Mouse (Mus musculus) left cerebral cortex, adult 2 months (tissue): ENCODE measurements around the gene Tmem171. TPM values are rescaled to one million over a fixed set of nuclear protein-coding genes. Genes with fewer than 3 reads are reported as not detected.
A peak's percentile ranks its signal among the peaks of the same experiment; 100 is the strongest.

Source experiments
- DNase-seq, 2 experiments: peaks; one replicate each; pipeline ENCODE4 v3.0.0; 2021 to 2022; ENCODE audit warnings: low spot score in 2 of 2, mixed read lengths in 1 of 2; ENCODE audit errors: extremely low spot score in 1 of 2
- H3K27ac ChIP-seq: fragments of 200-600 bp; 2 replicates; pipeline ENCODE4 v1.8.1; 2022
- H3K4me3 ChIP-seq: fragments of 200-600 bp; 2 replicates; pipeline ENCODE4 v1.8.1; 2022
- CTCF ChIP-seq: fragments of 200-600 bp; IDR thresholded peaks from 2 replicates; pipeline ENCODE4 v1.8.1; 2022; ENCODE audit warnings: antibody characterized with exemption, mild to moderate bottlenecking, moderate library complexity
- intact Hi-C: fragments of 180-260 bp; cut with DNase I; formaldehyde crosslinking; loops from one replicate; pipeline ENCODE4 v1.15.1; 2025
- total RNA-seq, 2 experiments: library from RNA; stranded (reverse); gene quantifications; 2 replicates each; pipeline ENCODE4 v1.2.3; 2021

Tmem171 gene
- total RNA-seq, 2 experiments from 2014 or later, result 0.30 TPM; not detected in 1

DNA sequence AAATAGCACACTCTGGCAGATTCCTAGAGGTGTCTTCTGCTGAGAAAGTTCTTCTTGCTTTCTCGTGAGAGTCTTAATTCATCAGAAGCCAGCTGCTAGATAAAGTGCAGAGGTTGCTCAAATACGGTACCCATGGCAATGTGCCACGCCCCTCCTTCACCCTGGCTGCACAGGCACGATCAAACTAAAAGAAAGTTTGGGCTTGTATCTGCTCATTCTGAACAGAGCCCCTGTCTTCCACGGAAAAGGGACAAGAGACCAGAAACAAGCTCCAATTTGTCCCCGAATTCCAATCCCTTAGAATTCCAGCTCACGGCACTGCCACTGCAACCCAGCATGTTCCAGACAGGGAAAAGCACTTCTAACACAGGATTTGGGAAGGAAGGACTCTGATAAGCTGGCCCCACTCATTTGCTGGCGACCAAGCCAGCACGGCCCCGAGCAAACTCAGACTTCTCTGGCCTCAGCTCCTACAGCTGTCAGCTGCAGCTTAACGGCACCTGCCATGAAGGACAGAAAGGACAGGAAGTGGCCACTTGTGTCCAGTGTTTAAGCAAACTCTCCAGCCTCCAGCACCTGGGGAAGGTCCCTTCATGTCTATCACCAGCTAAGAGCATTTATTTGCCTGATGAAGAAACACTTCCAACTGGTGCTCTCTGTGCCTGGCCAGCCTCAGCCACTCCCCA, 4.9 kb downstream of the Tmem171 start:
- no peak for DNase-seq
- no peak for TF ChIP-seq CTCF
- intact Hi-C loops, result no loop called here
- Histone ChIP-seq H3K27ac (no peak overlapping the region), H3K4me3 (no peak overlapping the region)

DNA sequence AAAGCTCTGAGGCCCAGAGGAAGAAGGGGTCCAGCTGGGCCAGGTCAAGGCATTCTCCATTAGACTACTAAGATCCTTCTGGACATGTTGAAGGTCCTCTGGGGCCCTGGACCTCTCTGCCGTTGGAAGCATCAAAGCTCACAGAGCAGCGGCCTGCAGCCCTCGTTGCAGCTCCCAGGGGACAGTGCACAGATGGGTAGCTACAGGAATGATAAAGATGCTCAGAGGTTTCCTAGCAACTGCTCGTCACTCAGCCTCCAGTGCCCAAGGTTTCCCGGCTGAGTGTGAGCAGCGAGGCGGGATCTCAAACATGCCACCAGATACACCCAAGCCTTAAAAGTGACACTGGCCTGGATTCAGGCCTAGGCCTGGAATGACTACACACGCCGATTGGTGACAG, 6.7 kb downstream of the Tmem171 start:
- TF ChIP-seq CTCF, result no peak
- H3K27ac ChIP-seq, result no peak overlapping the region
- DNase-seq, result peak in 1 of 2 experiments; percentile 41
- no peak overlapping the region for H3K4me3 ChIP-seq
- intact Hi-C loops, result no loop called here

DNA sequence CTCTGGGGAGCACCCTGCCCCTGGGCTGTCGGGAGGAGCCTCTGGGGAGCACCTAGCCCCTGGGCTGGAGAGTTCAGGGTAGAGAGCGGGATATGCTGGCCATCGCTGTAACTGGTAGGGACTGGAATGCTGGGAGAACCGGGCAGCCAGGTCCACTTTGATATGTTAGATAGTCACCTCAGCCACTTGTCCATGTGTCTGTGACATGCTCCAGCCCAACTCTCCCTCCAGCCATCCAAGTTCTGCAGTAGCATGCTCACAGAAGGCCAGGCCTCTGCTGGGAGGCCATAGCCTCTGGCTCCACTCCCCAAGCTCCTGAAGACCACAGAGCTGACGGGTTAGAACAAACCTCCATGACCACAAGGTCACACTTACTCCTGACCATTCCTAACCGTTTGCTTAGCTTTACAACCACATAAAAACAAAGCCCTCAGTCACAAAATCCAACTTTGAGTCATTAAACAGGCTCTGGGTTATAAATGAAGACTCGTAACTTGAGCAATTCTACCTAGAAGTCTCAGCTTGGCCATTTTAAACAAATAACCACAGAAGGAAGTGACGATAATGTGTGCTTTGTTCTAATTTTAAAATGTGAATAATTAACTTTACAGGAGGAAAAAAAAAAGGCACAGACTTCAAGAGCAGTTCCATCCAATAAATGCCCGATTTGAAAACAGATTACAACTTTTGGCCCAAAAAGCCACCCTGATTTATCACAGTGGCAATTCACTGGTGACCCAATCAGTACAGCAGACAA, 10.3 kb downstream of the Tmem171 start:
- no peak overlapping the region for H3K27ac ChIP-seq
- no peak overlapping the region for H3K4me3 ChIP-seq
- intact Hi-C loops, result no loop called here
- no peak for DNase-seq
- TF ChIP-seq CTCF, result no peak

DNA sequence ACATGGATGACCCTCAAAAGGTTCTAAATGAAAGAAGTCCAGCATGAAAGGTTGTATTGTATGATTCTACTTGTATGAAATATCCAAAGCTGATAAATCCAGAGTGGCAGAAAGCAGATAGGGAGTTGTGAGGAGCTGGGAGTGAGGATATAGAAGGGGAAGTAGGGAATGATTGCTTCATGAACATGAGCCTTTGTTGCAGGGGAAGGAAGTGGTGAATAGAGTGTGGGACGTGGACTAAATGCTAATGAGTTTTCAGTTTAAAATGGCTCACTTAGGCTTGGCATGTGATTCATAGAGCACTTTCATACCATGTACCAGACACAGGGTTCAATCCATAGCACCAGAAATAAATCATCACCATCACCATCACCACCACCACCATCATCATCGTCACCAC, 11.2 kb downstream of the Tmem171 start:
- no peak for DNase-seq
- no peak overlapping the region for H3K4me3 ChIP-seq
- intact Hi-C loops, result no loop called here
- H3K27ac ChIP-seq, result no peak overlapping the region
- TF ChIP-seq CTCF, result no peak

DNA sequence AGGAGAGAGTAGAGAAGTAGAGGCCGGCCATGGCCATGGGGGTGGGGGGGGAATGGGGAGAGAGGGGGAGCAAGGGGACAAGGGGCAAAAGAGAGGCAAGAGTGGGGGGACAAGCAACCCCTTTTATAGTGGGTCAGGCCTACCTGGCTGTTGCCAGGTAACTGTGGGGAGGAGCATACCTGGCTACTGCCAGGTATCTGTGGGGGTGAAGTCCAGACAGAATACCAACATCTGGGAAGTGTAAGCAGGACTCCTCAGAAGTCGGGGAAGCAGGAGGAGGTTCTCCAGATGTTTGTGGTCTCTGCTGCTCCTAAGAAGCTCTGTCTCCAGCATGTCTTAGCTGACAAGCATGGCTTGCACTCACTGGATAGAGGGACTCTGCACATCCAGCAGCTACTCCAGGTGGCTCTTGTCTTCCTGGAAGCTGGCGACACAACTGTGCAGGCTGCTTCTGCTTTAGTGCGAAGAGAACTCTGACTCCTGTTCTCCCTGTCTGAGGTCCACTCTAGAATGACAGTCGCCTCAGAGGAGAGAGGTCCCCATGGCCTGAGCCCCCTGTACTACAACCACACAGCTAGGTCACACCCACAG, 14.1 kb downstream of the Tmem171 start:
- intact Hi-C loops, result no loop called here
- DNase-seq, result no peak
- Histone ChIP-seq H3K27ac (no peak overlapping the region), H3K4me3 (no peak overlapping the region)
- no peak for TF ChIP-seq CTCF

DNA sequence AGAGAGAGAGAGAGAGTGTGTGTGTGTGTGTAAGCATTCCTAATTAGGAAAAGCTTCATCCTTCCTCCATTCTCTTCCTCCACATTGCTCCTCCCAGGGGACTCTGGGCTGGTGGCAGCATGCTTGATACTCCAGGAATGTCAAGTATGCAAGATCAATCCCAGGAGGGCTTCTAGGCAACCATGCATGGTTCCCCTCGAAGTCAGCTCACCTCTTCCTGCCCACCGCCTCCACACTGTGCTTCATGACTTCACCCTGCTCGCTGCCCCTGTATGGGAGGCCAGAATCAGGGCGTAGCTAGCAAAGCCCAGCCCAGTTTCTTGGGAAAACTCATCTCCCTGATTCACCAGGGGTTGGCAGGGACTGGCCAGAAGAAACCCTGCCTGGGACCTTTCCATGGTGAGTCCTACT, 15.0 kb downstream of the Tmem171 start:
- intact Hi-C loops, result no loop called here
- Histone ChIP-seq H3K27ac (no peak overlapping the region), H3K4me3 (no peak overlapping the region)
- DNase-seq, result no peak
- no peak for TF ChIP-seq CTCF

DNA sequence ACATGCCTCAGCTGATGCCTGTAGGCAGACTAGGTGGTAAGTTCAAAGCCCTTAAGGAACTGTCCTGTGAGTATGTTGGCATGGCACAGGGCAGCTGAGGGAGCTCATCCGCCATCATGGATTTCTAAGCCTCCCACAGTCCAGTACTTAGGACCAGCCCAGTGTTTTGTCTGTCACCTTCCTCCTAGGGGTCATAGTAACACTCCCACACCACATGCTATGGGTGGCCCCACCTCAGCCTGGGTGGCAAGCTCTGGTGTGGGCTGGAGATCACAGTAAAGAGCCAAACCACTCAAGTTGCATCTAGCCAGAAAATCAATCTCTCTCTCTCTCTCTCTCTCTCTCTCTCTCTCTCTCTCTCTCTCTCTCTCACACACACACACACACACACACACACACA, 15.4 kb downstream of the Tmem171 start:
- intact Hi-C loops, result no loop called here
- Histone ChIP-seq H3K4me3 (no peak overlapping the region), H3K27ac (no peak overlapping the region)
- no peak for DNase-seq
- TF ChIP-seq CTCF, result no peak

DNA sequence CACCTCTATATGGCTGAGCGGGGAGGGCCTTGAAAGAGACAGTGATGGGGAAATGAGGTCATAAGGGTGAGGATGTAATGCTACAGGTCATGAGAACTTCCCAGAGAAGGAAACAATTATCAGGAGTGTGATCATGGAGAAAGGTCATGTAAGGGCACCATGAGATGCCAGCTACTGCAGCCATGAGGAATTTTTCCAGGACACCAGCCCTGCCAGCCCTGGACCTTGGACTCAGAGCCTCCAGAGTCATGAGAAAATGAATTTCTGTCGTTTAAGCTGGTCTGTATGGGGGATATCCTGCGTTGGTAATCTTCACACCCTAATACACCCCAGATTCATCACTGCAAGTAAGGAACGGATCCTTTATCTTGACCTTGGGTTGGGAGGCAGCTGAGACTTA, 20.7 kb downstream of the Tmem171 start:
- intact Hi-C loops, result no loop called here
- H3K4me3 ChIP-seq, result no peak overlapping the region
- no peak overlapping the region for H3K27ac ChIP-seq
- TF ChIP-seq CTCF, result no peak
- no peak for DNase-seq

DNA sequence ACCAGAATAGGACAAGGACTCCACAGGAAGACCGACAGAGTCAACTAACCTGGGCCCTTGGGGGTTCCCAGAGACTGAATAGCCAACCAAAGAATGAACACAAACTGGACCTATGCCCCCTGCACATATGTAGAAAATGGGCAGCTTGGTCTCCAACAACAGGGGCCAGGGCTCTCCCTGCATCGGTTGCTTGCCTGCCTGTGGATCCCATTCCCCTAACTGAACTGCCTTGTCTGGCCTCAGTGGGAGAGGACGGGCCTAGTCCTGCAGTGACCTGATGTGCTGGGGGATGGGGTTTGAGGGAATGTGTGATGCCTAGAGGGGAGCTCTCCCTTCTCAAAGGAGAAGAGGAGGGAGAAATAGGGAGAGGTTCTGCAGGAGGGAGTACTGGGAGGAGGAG, 25.3 kb downstream of the Tmem171 start:
- intact Hi-C loops, result no loop called here
- no peak for TF ChIP-seq CTCF
- DNase-seq, result no peak
- no peak overlapping the region for H3K4me3 ChIP-seq
- no peak overlapping the region for H3K27ac ChIP-seq

DNA sequence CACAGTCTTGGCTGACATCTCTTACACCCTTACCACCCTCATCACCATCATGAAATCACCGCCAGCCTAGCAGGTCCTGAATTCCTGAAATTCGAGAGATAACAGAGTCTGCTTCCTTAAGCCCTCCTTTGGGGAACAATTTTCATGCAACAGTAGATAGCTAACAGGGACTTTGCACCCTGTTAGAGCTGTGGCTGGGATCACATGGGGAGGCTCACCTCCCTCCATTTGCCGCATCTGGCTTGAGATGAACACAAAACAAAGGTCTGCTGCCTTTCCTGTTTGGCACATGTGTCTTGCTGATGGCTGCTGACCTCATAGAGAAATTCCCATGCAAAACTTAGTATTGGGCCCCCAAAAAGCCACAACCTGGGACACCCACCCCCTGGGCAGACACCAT, 27.3 kb downstream of the Tmem171 start:
- Histone ChIP-seq H3K4me3 (no peak overlapping the region), H3K27ac (no peak overlapping the region)
- TF ChIP-seq CTCF, result no peak
- intact Hi-C loops, result no loop called here
- DNase-seq, result no peak

DNA sequence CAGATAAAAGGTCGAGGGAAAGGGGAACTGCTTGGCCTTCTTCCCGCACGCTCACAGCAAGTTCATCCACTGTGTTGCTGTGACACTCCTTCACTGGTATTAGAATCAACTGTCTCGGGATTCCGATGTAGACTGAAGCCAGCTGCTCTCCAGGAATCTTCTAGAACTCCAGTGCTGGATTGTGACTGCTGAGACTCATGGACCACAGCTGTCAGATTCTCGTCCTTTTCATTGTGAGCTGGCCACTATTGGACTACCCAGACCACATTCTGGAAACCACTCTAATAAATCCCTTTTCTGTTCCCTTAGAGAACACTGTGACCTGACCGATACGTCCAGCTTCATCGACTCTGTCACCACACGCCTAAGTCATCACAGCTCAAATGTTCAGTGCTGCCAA, 29.4 kb downstream of the Tmem171 start:
- DNase-seq, result no peak
- intact Hi-C loops, result no loop called here
- no peak overlapping the region for H3K27ac ChIP-seq
- H3K4me3 ChIP-seq, result no peak overlapping the region
- TF ChIP-seq CTCF, result no peak

DNA sequence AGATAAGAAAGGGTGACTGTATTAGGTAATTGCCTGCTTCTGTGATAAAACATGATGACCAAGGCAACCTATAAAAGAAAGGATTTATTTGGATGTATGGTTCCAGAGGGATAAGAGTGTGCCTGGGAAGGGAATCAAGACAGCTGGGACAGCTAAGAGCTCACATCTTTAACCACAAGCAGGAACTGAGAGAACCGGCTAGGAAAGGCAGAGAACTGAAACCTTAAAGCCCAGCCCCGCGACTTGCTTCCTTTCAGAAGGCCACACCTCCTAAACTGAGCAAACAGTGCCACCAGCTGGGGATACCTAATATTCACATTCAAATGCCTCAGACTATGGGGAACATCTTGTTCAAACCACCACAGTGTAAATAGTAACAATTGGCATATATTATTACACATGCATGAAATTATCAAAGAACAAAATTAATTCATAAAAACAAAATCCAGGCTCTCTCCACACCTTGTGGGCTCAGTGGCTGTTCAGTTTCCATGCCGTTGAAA, 32.4 kb downstream of the Tmem171 start:
- intact Hi-C loops, result no loop called here
- Histone ChIP-seq H3K4me3 (no peak overlapping the region), H3K27ac (no peak overlapping the region)
- no peak for DNase-seq
- no peak for TF ChIP-seq CTCF
